Mouse (Mus musculus): ENCODE measurements at regions not wholly inside any gene's neighbourhood (a gene's known extent, or its start where the extent isn't known, plus 50 kb on each side); places are given as distances from the start of the nearest gene placed in this dataset.

GRCm38 (mm10) chr3:48658386-48658785 lies 1098.7 kb downstream of the Pcdh18 start:
- WGBS: 2% methylated on average over 1 of the region's 1 CpGs
- peak overlapping the region; percentile 30 to 79 for H3K27ac ChIP-seq (replicated peaks in 1 of 2; ENCODE audit: control insufficient read depth in 1 of 2, insufficient read depth in 1 of 2, low read depth in 2 of 2, low read length in 2 of 2)
- H3K36me3 ChIP-seq (ENCODE audit: control insufficient read depth, insufficient read depth, low read length): no peaks in the 10 kb centered on the region
- no peaks in the 10 kb centered on the region for H3K9me3 ChIP-seq (ENCODE audit: control insufficient read depth, low read length)
- H3K27me3 ChIP-seq (ENCODE audit: control insufficient read depth, insufficient read depth, low read length): no peaks in the 10 kb centered on the region
- H3K9ac ChIP-seq (ENCODE audit: low read length): no peak overlapping the region
- H3K4me1 ChIP-seq (ENCODE audit: control insufficient read depth in 2 of 2, insufficient read depth in 2 of 2, low read length in 2 of 2): peaks cover 2 to 7% of the 10 kb centered on the region in 2 experiments; a peak in 1 of 4 replicates
- H3K4me3 ChIP-seq (ENCODE audit: control insufficient read depth in 1 of 2, insufficient read depth in 1 of 2, low read depth in 1 of 2, low read length in 2 of 2): no peak overlapping the region
- no peak for ATAC-seq (ENCODE audit: insufficient number of reproducible peaks, insufficient read depth, low FRiP score, low read depth)
- H3K4me2 ChIP-seq (ENCODE audit: low read length): no peak overlapping the region

GRCm38 (mm10) chr3:48655084-48655483 lies 1102.0 kb downstream of the Pcdh18 start:
- no peaks in the 10 kb centered on the region for H3K9me3 ChIP-seq (ENCODE audit: control insufficient read depth, low read length)
- H3K4me3 ChIP-seq (ENCODE audit: control insufficient read depth in 1 of 2, insufficient read depth in 1 of 2, low read depth in 1 of 2, low read length in 2 of 2): no peak overlapping the region
- 73% methylated on average over 4 of the region's 4 CpGs for WGBS
- no peak overlapping the region for H3K9ac ChIP-seq (ENCODE audit: low read length)
- no peak for ATAC-seq (ENCODE audit: insufficient number of reproducible peaks, insufficient read depth, low FRiP score, low read depth)
- no peak overlapping the region for H3K27ac ChIP-seq (replicated peaks in 1 of 2; ENCODE audit: control insufficient read depth in 1 of 2, insufficient read depth in 1 of 2, low read depth in 2 of 2, low read length in 2 of 2)
- no peaks in the 10 kb centered on the region for H3K36me3 ChIP-seq (ENCODE audit: control insufficient read depth, insufficient read depth, low read length)
- no peaks in the 10 kb centered on the region for H3K27me3 ChIP-seq (ENCODE audit: control insufficient read depth, insufficient read depth, low read length)
- no peak overlapping the region for H3K4me2 ChIP-seq (ENCODE audit: low read length)
- peaks cover 2 to 7% of the 10 kb centered on the region in 2 experiments; a peak in 1 of 4 replicates for H3K4me1 ChIP-seq (ENCODE audit: control insufficient read depth in 2 of 2, insufficient read depth in 2 of 2, low read length in 2 of 2)

- Histone ChIP-seq H3K27ac (replicated peaks in 1 of 2; ENCODE audit: control insufficient read depth in 1 of 2, insufficient read depth in 1 of 2, low read depth in 2 of 2, low read length in 2 of 2) (no peak overlapping the region), H3K4me3 (ENCODE audit: control insufficient read depth in 1 of 2, insufficient read depth in 1 of 2, low read depth in 1 of 2, low read length in 2 of 2) (no peak overlapping the region), H3K4me2 (ENCODE audit: low read length) (no peak overlapping the region), H3K4me1 (ENCODE audit: control insufficient read depth in 2 of 2, insufficient read depth in 2 of 2, low read length in 2 of 2) (no peaks in the 10 kb centered on the region; a peak in 1 of 4 replicates), H3K9ac (ENCODE audit: low read length) (no peak overlapping the region), H3K36me3 (ENCODE audit: control insufficient read depth, insufficient read depth, low read length) (no peaks in the 10 kb centered on the region), H3K9me3 (ENCODE audit: control insufficient read depth, low read length) (no peaks in the 10 kb centered on the region), H3K27me3 (ENCODE audit: control insufficient read depth, insufficient read depth, low read length) (no peaks in the 10 kb centered on the region)
- no peak for ATAC-seq (ENCODE audit: insufficient number of reproducible peaks, insufficient read depth, low FRiP score, low read depth)
- 33% methylated on average over 3 of the region's 3 CpGs for WGBS
These were observed 1125.1 kb downstream of the Pcdh18 start for GRCm38 (mm10) chr3:48631889-48632483.

GRCm38 (mm10) chr3:48608933-48609332 lies 1148.2 kb downstream of the Pcdh18 start:
- no peak overlapping the region for H3K4me3 ChIP-seq (ENCODE audit: control insufficient read depth in 1 of 2, insufficient read depth in 1 of 2, low read depth in 1 of 2, low read length in 2 of 2)
- WGBS: 91% methylated on average over 21 of the region's 21 CpGs
- H3K9me3 ChIP-seq (ENCODE audit: control insufficient read depth, low read length): no peaks in the 10 kb centered on the region
- no peak overlapping the region for H3K27ac ChIP-seq (replicated peaks in 1 of 2; ENCODE audit: control insufficient read depth in 1 of 2, insufficient read depth in 1 of 2, low read depth in 2 of 2, low read length in 2 of 2)
- no peak for ATAC-seq (ENCODE audit: insufficient number of reproducible peaks, insufficient read depth, low FRiP score, low read depth)
- no peak overlapping the region for H3K9ac ChIP-seq (ENCODE audit: low read length)
- H3K4me2 ChIP-seq (ENCODE audit: low read length): no peak overlapping the region
- H3K36me3 ChIP-seq (ENCODE audit: control insufficient read depth, insufficient read depth, low read length): no peaks in the 10 kb centered on the region
- H3K4me1 ChIP-seq (ENCODE audit: control insufficient read depth in 2 of 2, insufficient read depth in 2 of 2, low read length in 2 of 2): no peaks in the 10 kb centered on the region
- no peaks in the 10 kb centered on the region for H3K27me3 ChIP-seq (ENCODE audit: control insufficient read depth, insufficient read depth, low read length)

GRCm38 (mm10) chr3:48604840-48605239 lies 1152.3 kb downstream of the Pcdh18 start:
- WGBS: 71% methylated on average over 3 of the region's 3 CpGs
- H3K36me3 ChIP-seq (ENCODE audit: control insufficient read depth, insufficient read depth, low read length): no peaks in the 10 kb centered on the region
- no peaks in the 10 kb centered on the region for H3K9me3 ChIP-seq (ENCODE audit: control insufficient read depth, low read length)
- H3K4me1 ChIP-seq (ENCODE audit: control insufficient read depth in 2 of 2, insufficient read depth in 2 of 2, low read length in 2 of 2): no peaks in the 10 kb centered on the region
- H3K27ac ChIP-seq (replicated peaks in 1 of 2; ENCODE audit: control insufficient read depth in 1 of 2, insufficient read depth in 1 of 2, low read depth in 2 of 2, low read length in 2 of 2): no peak overlapping the region
- H3K9ac ChIP-seq (ENCODE audit: low read length): no peak overlapping the region
- no peaks in the 10 kb centered on the region for H3K27me3 ChIP-seq (ENCODE audit: control insufficient read depth, insufficient read depth, low read length)
- no peak for ATAC-seq (ENCODE audit: insufficient number of reproducible peaks, insufficient read depth, low FRiP score, low read depth)
- no peak overlapping the region for H3K4me2 ChIP-seq (ENCODE audit: low read length)
- no peak overlapping the region for H3K4me3 ChIP-seq (ENCODE audit: control insufficient read depth in 1 of 2, insufficient read depth in 1 of 2, low read depth in 1 of 2, low read length in 2 of 2)

GRCm38 (mm10) chr3:48587341-48587740 lies 1169.8 kb downstream of the Pcdh18 start:
- Histone ChIP-seq H3K9me3 (ENCODE audit: control insufficient read depth, low read length) (no peaks in the 10 kb centered on the region), H3K4me3 (ENCODE audit: control insufficient read depth in 1 of 2, insufficient read depth in 1 of 2, low read depth in 1 of 2, low read length in 2 of 2) (no peak overlapping the region), H3K9ac (ENCODE audit: low read length) (no peak overlapping the region), H3K4me1 (ENCODE audit: control insufficient read depth in 2 of 2, insufficient read depth in 2 of 2, low read length in 2 of 2) (peaks cover 4 to 8% of the 10 kb centered on the region in 2 experiments), H3K4me2 (ENCODE audit: low read length) (no peak overlapping the region), H3K27me3 (ENCODE audit: control insufficient read depth, insufficient read depth, low read length) (no peaks in the 10 kb centered on the region), H3K27ac (replicated peaks in 1 of 2; ENCODE audit: control insufficient read depth in 1 of 2, insufficient read depth in 1 of 2, low read depth in 2 of 2, low read length in 2 of 2) (no peak overlapping the region), H3K36me3 (ENCODE audit: control insufficient read depth, insufficient read depth, low read length) (no peaks in the 10 kb centered on the region)
- ATAC-seq (ENCODE audit: insufficient number of reproducible peaks, insufficient read depth, low FRiP score, low read depth): no peak
- 78% methylated on average over 2 of the region's 2 CpGs for WGBS

- no peaks in the 10 kb centered on the region for H3K9me3 ChIP-seq (ENCODE audit: control insufficient read depth, low read length)
- ATAC-seq (ENCODE audit: insufficient number of reproducible peaks, insufficient read depth, low FRiP score, low read depth): no peak
- H3K9ac ChIP-seq (ENCODE audit: low read length): no peak overlapping the region
- no peak overlapping the region; a peak in 1 of 4 replicates for H3K27ac ChIP-seq (replicated peaks in 1 of 2; ENCODE audit: control insufficient read depth in 1 of 2, insufficient read depth in 1 of 2, low read depth in 2 of 2, low read length in 2 of 2)
- no peak overlapping the region for H3K4me2 ChIP-seq (ENCODE audit: low read length)
- peaks cover 4 to 8% of the 10 kb centered on the region in 2 experiments for H3K4me1 ChIP-seq (ENCODE audit: control insufficient read depth in 2 of 2, insufficient read depth in 2 of 2, low read length in 2 of 2)
- no peak overlapping the region for H3K4me3 ChIP-seq (ENCODE audit: control insufficient read depth in 1 of 2, insufficient read depth in 1 of 2, low read depth in 1 of 2, low read length in 2 of 2)
- no peaks in the 10 kb centered on the region for H3K36me3 ChIP-seq (ENCODE audit: control insufficient read depth, insufficient read depth, low read length)
- H3K27me3 ChIP-seq (ENCODE audit: control insufficient read depth, insufficient read depth, low read length): no peaks in the 10 kb centered on the region
- WGBS: 7% methylated on average over 1 of the region's 1 CpGs
These were observed 1171.0 kb downstream of the Pcdh18 start for GRCm38 (mm10) chr3:48586145-48586544.

GRCm38 (mm10) chr3:48584340-48584739 lies 1172.8 kb downstream of the Pcdh18 start:
- H3K9ac ChIP-seq (ENCODE audit: low read length): no peak overlapping the region
- ATAC-seq (ENCODE audit: insufficient number of reproducible peaks, insufficient read depth, low FRiP score, low read depth): no peak
- H3K36me3 ChIP-seq (ENCODE audit: control insufficient read depth, insufficient read depth, low read length): no peaks in the 10 kb centered on the region
- H3K27me3 ChIP-seq (ENCODE audit: control insufficient read depth, insufficient read depth, low read length): no peaks in the 10 kb centered on the region
- no peak overlapping the region for H3K4me2 ChIP-seq (ENCODE audit: low read length)
- H3K27ac ChIP-seq (replicated peaks in 1 of 2; ENCODE audit: control insufficient read depth in 1 of 2, insufficient read depth in 1 of 2, low read depth in 2 of 2, low read length in 2 of 2): no peak overlapping the region
- H3K4me3 ChIP-seq (ENCODE audit: control insufficient read depth in 1 of 2, insufficient read depth in 1 of 2, low read depth in 1 of 2, low read length in 2 of 2): no peak overlapping the region
- no peaks in the 10 kb centered on the region for H3K9me3 ChIP-seq (ENCODE audit: control insufficient read depth, low read length)
- H3K4me1 ChIP-seq (ENCODE audit: control insufficient read depth in 2 of 2, insufficient read depth in 2 of 2, low read length in 2 of 2): peaks cover 4 to 8% of the 10 kb centered on the region in 2 experiments

Measured in heart, embryonic 14.5 days (tissue).